13 mouse cellular contexts compared by ENCODE assay signal in genomic region chr3:98348106-98348505, GRCm38 (mm10). TPM values are rescaled to one million over a fixed set of nuclear protein-coding genes. Genes with fewer than 3 reads are reported as not detected.
DNase-seq lines count a peak whose midpoint lies in the region; ATAC-seq and TF ChIP-seq lines count a peak whose summit lies in the region.
"Had no signal": no experiment of that assay in that cellular context is flagged by ENCODE, and none has a peak within 500 bp of the region (broad histone marks: within the 10 kb centered on the region; RNA-seq: fewer than 3 reads in every experiment).

No protein-coding gene starts in this region.

- TF ChIP-seq EP300 in liver, postnatal 0 days (IDR thresholded peaks at IDR 0.05; ENCODE audit: low read depth) = no peak

- no peak overlapping the region for H3K4me3 ChIP-seq in liver, postnatal 0 days (ENCODE audit: low read depth, low read length)
- H3K4me3 ChIP-seq: embryonic facial prominence, embryonic 12.5 days; limb, embryonic 13.5 days had no signal

- H3K27ac ChIP-seq in liver, postnatal 0 days (ENCODE audit: low read depth) = no peak overlapping the region
- H3K27ac ChIP-seq: embryonic facial prominence, embryonic 12.5 days; limb, embryonic 13.5 days had no signal

- no peak for TF ChIP-seq CTCF in liver, postnatal 0 days (IDR thresholded peaks at IDR 0.05; ENCODE audit: low read depth)

- DNase-seq in CD4-positive, CD25-positive, alpha-beta regulatory T cell, adult 2 months (ENCODE audit: low read depth, low spot score) = peak; percentile 86
- peak; percentile 89 for DNase-seq in T-cell, adult 2 months (ENCODE audit: low spot score)
- no peak for DNase-seq in liver, postnatal 0 days
- DNase-seq in thymus, adult 18-20 months = peak; percentile 30 to 44
- DNase-seq in right cerebral cortex, postnatal 14 days = no peak
- DNase-seq in kidney, adult 8-10 months = no peak
- DNase-seq: cerebellum, adult 8-10 months; gastrocnemius, postnatal 36 days; heart, postnatal 14 days; kidney, adult 2 months had no signal

- H3K9me3 ChIP-seq in liver, postnatal 0 days (ENCODE audit: low read length) = no peaks in the 10 kb centered on the region
- H3K9me3 ChIP-seq: embryonic facial prominence, embryonic 12.5 days; limb, embryonic 13.5 days had no signal

- no peak overlapping the region for H3K9ac ChIP-seq in liver, postnatal 0 days (replicated peaks)
- H3K9ac ChIP-seq: embryonic facial prominence, embryonic 12.5 days; limb, embryonic 13.5 days had no signal

- H3K27me3 ChIP-seq in liver, postnatal 0 days (ENCODE audit: insufficient read depth, low read length) = no peaks in the 10 kb centered on the region
- H3K27me3 ChIP-seq: embryonic facial prominence, embryonic 12.5 days; limb, embryonic 13.5 days had no signal

- H3K4me2 ChIP-seq in liver, postnatal 0 days (ENCODE audit: low read depth, low read length) = peak overlapping the region; percentile 11; the same call in 1 of the 2 replicates
- H3K4me2 ChIP-seq: embryonic facial prominence, embryonic 12.5 days; limb, embryonic 13.5 days had no signal

- ATAC-seq in liver, postnatal 0 days = peak; percentile 41; the same call in 1 of the 2 replicates
- no peak for ATAC-seq in frontal cortex, adult (ENCODE audit: low TSS enrichment)

- 33% methylated on average over 6 of the region's 6 CpGs for WGBS in liver, postnatal 0 days (ENCODE audit: insufficient replicate concordance)

- H3K36me3 ChIP-seq in liver, postnatal 0 days (replicated peaks; ENCODE audit: insufficient read depth, low read length) = no peaks in the 10 kb centered on the region
- H3K36me3 ChIP-seq: embryonic facial prominence, embryonic 12.5 days; limb, embryonic 13.5 days had no signal

- H3K4me1 ChIP-seq in liver, postnatal 0 days (ENCODE audit: insufficient read depth) = no peaks in the 10 kb centered on the region
- H3K4me1 ChIP-seq: embryonic facial prominence, embryonic 12.5 days; limb, embryonic 13.5 days had no signal

RNA-seq across cellular contexts. Expression of gene Phgdh, which starts 8.3 kb away (rescaled TPM):
- polyA plus RNA-seq in liver, postnatal 0 days (2015; fragmentation: Nextera tagmentation; extraction: Ambion mirVana) = 25.6 and 32.7 TPM in 2 replicates

RNA-seq across cellular contexts. Expression of gene Zfp697, which starts 34.2 kb away (rescaled TPM):
- polyA plus RNA-seq in liver, postnatal 0 days (2015; fragmentation: Nextera tagmentation; extraction: Ambion mirVana) = 2.8 and 2.9 TPM in 2 replicates

Comparison
In these comparisons a context has a peak if more than half of its experiments do, and no peak if none do; other contexts are left out.
1. DNase-seq: peak in CD4-positive, CD25-positive, alpha-beta regulatory T cell, adult 2 months (single experiment), T-cell, adult 2 months (single experiment) and thymus, adult 18-20 months (2 of 2); none in liver, postnatal 0 days (single experiment), right cerebral cortex, postnatal 14 days (single experiment) and kidney, adult 8-10 months (0 of 2).